Mouse (Mus musculus): ENCODE measurements around the gene Fam92a.
"Not testable (repeated sequence)": the region's sequence is repeated elsewhere in the genome, so short reads cannot be mapped to it uniquely, and the experiment has no call there.

Fam92a gene

GRCm38 (mm10) chr4:12171318-12172091, at the start of gene Fam92a:
Fam92a (minus strand) TSS chr4:12172015.
- peak; percentile 63 to 64 for DNase-seq (ENCODE audit: low spot score in 2 of 2)

- no peak for DNase-seq (ENCODE audit: low spot score in 2 of 2)
Observed at GRCm38 (mm10) chr4:12178992-12179391, 7.2 kb upstream of the Fam92a start.

- DNase-seq (ENCODE audit: low spot score in 2 of 2), result no peak
Observed at GRCm38 (mm10) chr4:12170986-12171317, 863 bp downstream of the Fam92a start.

GRCm38 (mm10) chr4:12147660-12148059, 24.2 kb downstream of the Fam92a start:
- DNase-seq (ENCODE audit: low spot score in 2 of 2), result no peak

- DNase-seq (ENCODE audit: low spot score in 2 of 2), result not testable (repeated sequence)
Observed at GRCm38 (mm10) chr4:12141516-12141915, 30.3 kb downstream of the Fam92a start.

GRCm38 (mm10) chr4:12140592-12141062, 31.2 kb downstream of the Fam92a start:
- not testable (repeated sequence) for DNase-seq (ENCODE audit: low spot score in 2 of 2)

GRCm38 (mm10) chr4:12140141-12140567, 31.7 kb downstream of the Fam92a start, which contains the start of gene Rbm12b1:
Rbm12b1 (plus strand) TSS chr4:12140264.
- peak; percentile 84 to 89 for DNase-seq (ENCODE audit: low spot score in 2 of 2)
